Mouse (Mus musculus): ENCODE results near the gene Hydin.

DNA sequence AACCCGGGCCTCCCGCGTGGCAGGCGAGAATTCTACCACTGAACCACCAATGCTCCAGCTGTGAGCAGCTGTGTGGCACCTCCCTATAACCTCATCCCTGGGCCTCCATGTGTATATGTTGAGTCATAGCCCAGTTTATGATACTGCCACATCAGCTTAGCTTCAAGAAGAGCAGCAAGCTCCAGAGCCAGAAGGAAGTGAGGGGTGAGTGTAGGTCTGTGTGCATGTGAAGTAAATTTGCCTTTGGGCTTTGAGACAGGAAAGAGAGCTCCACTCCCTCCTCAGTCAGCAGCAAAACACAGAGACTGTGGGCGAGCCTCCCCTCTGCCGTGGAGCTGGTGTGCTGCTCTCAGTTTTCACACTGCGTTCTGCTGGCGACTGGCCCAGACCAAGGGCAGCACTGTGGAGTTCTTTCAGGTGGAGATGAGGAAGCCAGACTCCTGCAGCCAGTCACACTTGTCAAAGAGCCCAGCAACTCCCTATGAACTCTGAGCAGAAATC is 363.8 kb downstream of the Hydin start:
- TF ChIP-seq GATA1 (IDR thresholded peaks at IDR 0.05; ENCODE audit: borderline replicate concordance, low read length), result no peak
- no peak for TF ChIP-seq FLI1 (IDR thresholded peaks at IDR 0.05; ENCODE audit: low read length)
